Mouse (Mus musculus) layer of hippocampus, postnatal 10 days (tissue): ENCODE measurements around the gene Commd4. TPM values are rescaled to one million over a fixed set of nuclear protein-coding genes. Genes with fewer than 3 reads are reported as not detected.

Source experiments
- DNase-seq, 2 experiments: peaks; one replicate each; pipeline ENCODE4 v3.0.0; 2021; ENCODE audit warnings: low spot score in 2 of 2
- total RNA-seq, 2 experiments: library from RNA; stranded (reverse); gene quantifications; 2 replicates each; pipeline ENCODE4 v1.2.3; 2021

Commd4 gene
- total RNA-seq, 2 experiments from 2014 or later: 77.8 to 98.0 TPM

DNA sequence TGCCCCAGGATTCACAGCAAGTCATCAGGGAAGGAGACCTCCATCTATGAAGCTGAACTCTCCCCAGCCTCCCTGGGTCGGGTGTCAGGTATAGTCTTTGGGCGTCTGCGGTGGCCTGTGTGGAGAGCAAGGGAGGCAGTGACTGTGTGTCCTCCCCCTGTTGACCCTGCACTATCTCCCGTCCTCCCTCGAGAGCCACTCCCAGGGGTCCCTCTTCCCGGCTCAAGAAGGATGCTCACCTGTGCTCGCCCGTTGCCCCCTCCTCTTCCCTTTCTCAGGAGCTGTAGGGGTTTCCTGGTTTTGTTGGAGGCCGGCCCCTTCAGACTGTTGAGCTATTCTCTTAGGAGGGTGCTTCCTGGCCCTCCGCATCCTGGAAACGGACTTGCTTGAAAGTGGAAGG lies 14.9 kb downstream of the Commd4 start:
- no peak for DNase-seq

GRCm38 (mm10) chr9:57141417-57142353 lies 16.4 kb downstream of the Commd4 start:
- DNase-seq: no peak

DNA sequence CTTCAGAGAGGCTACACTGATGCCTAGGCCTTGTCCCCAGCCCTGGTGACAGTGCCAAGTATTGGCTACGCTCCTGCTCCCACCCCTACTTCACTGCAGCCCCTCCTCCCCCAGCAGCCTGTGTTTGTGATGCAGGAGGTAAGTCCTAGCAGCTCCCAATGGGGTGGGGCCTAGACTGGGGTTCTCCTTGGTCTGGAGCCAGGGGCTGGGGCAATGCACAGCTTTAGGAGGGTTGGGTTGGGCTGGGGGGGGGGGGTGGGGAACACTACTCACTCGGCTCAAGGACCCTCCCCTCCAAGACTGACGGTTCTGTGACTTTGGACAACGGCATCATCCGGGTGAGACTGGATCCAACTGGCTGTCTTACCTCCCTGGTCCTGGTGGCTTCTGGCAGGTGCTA lies 18.6 kb downstream of the Commd4 start:
- DNase-seq: no peak

GRCm38 (mm10) chr9:57139110-57139509 lies 19.0 kb downstream of the Commd4 start:
- no peak for DNase-seq

- no peak for DNase-seq
These were observed 19.6 kb downstream of the Commd4 start for GRCm38 (mm10) chr9:57138507-57138906.

- DNase-seq: no peak
These were observed 20.4 kb downstream of the Commd4 start for GRCm38 (mm10) chr9:57137777-57138176.

GRCm38 (mm10) chr9:57137246-57137645 lies 20.9 kb downstream of the Commd4 start:
- DNase-seq: no peak

- DNase-seq: peak; percentile 93 to 95
These were observed 27.3 kb downstream of the Commd4 start, which contains the start of gene Man2c1 for GRCm38 (mm10) chr9:57130577-57131433. Gene Man2c1, plus strand, starts transcription at chr9:57130690.

DNA sequence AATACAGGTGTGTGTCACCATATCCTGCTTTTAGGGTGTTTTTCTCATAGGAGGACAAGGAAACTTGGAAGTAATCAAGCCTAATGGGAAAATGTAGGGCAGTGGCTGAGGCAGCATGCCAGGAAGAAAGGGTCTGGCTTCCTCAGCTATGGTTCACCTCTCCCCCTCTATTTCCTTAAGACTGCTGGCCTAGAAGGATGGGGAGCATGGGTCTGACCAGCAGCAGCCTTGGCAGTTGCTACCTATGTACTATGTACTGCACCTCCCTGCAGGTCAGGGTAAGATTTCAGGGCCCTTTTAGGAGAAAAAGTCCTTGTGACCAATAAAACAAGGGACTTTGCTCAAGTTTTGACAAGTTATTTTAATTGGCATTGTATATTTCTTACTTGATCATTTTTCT lies 28.5 kb downstream of the Commd4 start:
- no peak for DNase-seq

DNA sequence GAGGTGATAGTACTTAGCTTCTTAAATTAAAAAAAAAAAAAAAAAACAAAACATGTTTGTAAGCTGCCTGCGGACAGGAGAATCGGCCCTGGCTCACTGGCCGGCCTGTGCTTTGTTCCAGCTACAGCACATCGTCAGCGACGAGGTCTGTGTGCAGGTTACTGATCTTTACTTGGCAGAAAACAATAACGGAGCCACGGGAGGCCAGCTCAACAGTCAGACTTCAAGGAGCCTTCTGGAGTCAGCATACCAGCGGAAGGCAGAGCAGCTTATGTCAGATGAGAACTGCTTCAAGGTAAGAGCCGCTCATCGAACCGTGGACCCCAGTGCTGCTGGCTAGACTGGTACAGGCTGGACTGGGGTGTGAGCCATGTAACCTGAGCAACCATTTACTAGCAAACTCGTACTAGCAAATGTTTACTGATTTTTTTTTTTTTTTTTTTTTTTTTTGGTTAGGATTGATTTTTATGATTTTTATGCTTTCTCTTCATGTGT lies 40.8 kb downstream of the Commd4 start:
- no peak for DNase-seq

Other genes starting within 250 kb of the Commd4 start
- 1 to 10 TPM; 4.8 to 5.3 TPM for gene Snx33, start 230.0 kb downstream of the Commd4 start, total RNA-seq
- 10 to 100 TPM; 50.6 to 51.6 TPM for gene Imp3, start 220.9 kb downstream of the Commd4 start, total RNA-seq
- 10 to 100 TPM; 18.6 to 18.7 TPM for gene Snupn, start 207.5 kb downstream of the Commd4 start, total RNA-seq
- 10 to 100 TPM; 35.3 TPM for gene Ptpn9, start 163.4 kb downstream of the Commd4 start, total RNA-seq
- gene Sin3a, start 86.3 kb downstream of the Commd4 start, total RNA-seq: 10 to 100 TPM; 36.2 to 36.4 TPM
- 100 to 1,000 TPM; 138 to 140 TPM for gene Man2c1, start 27.6 kb downstream of the Commd4 start, total RNA-seq
- gene Neil1, start 10.0 kb downstream of the Commd4 start, total RNA-seq: 1 to 10 TPM; 7.8 to 8.1 TPM
- gene Trcg1, start 78.2 kb upstream of the Commd4 start, total RNA-seq: not detected
- gene 1700017B05Rik, start 104.3 kb upstream of the Commd4 start, total RNA-seq: 10 to 100 TPM; 22.5 to 26.7 TPM